Mouse (Mus musculus) liver, postnatal 0 days (tissue): ENCODE measurements around the gene Fam107b. TPM values are rescaled to one million over a fixed set of nuclear protein-coding genes. Genes with fewer than 3 reads are reported as not detected.

ENCODE experiments used
- ATAC-seq: fragments of 200-750 bp; cut with Nextera tagmentation; 2 replicates; pipeline ENCODE4 v1.8.0; 2017; ENCODE audit warnings: mild to moderate bottlenecking, moderate library complexity
- DNase-seq: peaks from one replicate; pipeline ENCODE4 v3.0.0-alpha.2; 2016
- H3K27ac ChIP-seq: fragments of 300-500 bp; sonication (generic); 2 replicates; pipeline ENCODE4 v1.5.1; 2014; ENCODE audit warnings: antibody characterized with exemption, moderate library complexity, mild to moderate bottlenecking, low read depth
- H3K27me3 ChIP-seq: fragments of 300-500 bp; sonication (generic); 2 replicates; pipeline ENCODE4 v1.6.1; 2014; ENCODE audit warnings: low read length, control low read depth, mixed read lengths; ENCODE audit not compliant: insufficient read depth
- H3K36me3 ChIP-seq: fragments of 300-500 bp; sonication (generic); replicated peaks from 2 replicates; pipeline ENCODE4 v1.6.1; 2014; ENCODE audit warnings: mild to moderate bottlenecking, control low read depth, low read length, moderate library complexity, mixed read lengths; ENCODE audit not compliant: insufficient read depth
- H3K4me1 ChIP-seq: fragments of 300-500 bp; sonication (generic); 2 replicates; pipeline ENCODE4 v1.6.1; 2014; ENCODE audit warnings: antibody characterized with exemption, mild to moderate bottlenecking, control low read depth; ENCODE audit not compliant: insufficient read depth
- H3K4me2 ChIP-seq: fragments of 300-500 bp; sonication (generic); 2 replicates; pipeline ENCODE4 v1.6.1; 2014; ENCODE audit warnings: low read depth, mild to moderate bottlenecking, low read length, moderate library complexity, mixed read lengths
- H3K4me3 ChIP-seq: fragments of 300-500 bp; sonication (generic); 2 replicates; pipeline ENCODE4 v1.5.1; 2014; ENCODE audit warnings: low read depth, low read length
- H3K9ac ChIP-seq: fragments of 300-500 bp; sonication (generic); replicated peaks from 2 replicates; pipeline ENCODE4 v1.6.1; 2014; ENCODE audit warnings: mild to moderate bottlenecking, moderate library complexity
- H3K9me3 ChIP-seq: fragments of 300-500 bp; sonication (generic); 2 replicates; pipeline ENCODE4 v1.6.1; 2016; ENCODE audit warnings: mild to moderate bottlenecking, control low read depth, low read length, mixed read lengths
- CTCF ChIP-seq: sonication (generic); IDR thresholded peaks from 2 replicates; pipeline ENCODE4 v1.5.1; 2016; ENCODE audit warnings: antibody characterized with exemption, low read depth
- EP300 ChIP-seq: IDR thresholded peaks from 2 replicates; pipeline ENCODE4 v1.6.1; 2016; ENCODE audit warnings: antibody characterized with exemption, low read depth, mild to moderate bottlenecking
- WGBS: fragments of 180-500 bp; shearing (Covaris S2); extraction: QIAGEN DNeasy Blood & Tissue Kit; methylation state at CpG from one replicate; pipeline ENCODE4 v1.1.7; 2014; ENCODE audit not compliant: insufficient replicate concordance; 5-methylcytosine and 5-hydroxymethylcytosine counted together
- polyA plus RNA-seq: library from polyadenylated mRNA; unstranded; fragments of >200 nt; fragmentation: Nextera tagmentation; extraction: Ambion mirVana; gene quantifications from 2 replicates; pipeline ENCODE4 v1.2.1, GENCODE M21; 2015

The Fam107b gene
- polyA plus RNA-seq, 1 experiment from 2014 or later = 23.1 TPM

GRCm38 (mm10) chr2:3775569-3775968 lies 205.3 kb downstream of the Fam107b start:
- Histone ChIP-seq H3K27ac (no peak overlapping the region), H3K9me3 (no peaks in the 10 kb centered on the region), H3K4me3 (no peak overlapping the region), H3K9ac (no peak overlapping the region), H3K36me3 (peaks cover 33% of the 10 kb centered on the region), H3K4me2 (no peak overlapping the region), H3K4me1 (peaks cover 3% of the 10 kb centered on the region; the same call in 1 of the 2 replicates), H3K27me3 (no peaks in the 10 kb centered on the region)
- ATAC-seq = peak; percentile 56; the same call in 1 of the 2 replicates
- WGBS = 65% methylated on average over 3 of the region's 3 CpGs
- DNase-seq = no peak
- no peak for TF ChIP-seq CTCF
- no peak for TF ChIP-seq EP300

GRCm38 (mm10) chr2:3776045-3776444 lies 205.8 kb downstream of the Fam107b start:
- ATAC-seq (no peak), DNase-seq (no peak)
- no peaks in the 10 kb centered on the region for H3K9me3 ChIP-seq
- H3K27me3 ChIP-seq = no peaks in the 10 kb centered on the region
- H3K27ac ChIP-seq = no peak overlapping the region
- no peak overlapping the region for H3K9ac ChIP-seq
- H3K4me2 ChIP-seq = no peak overlapping the region
- peaks cover 36% of the 10 kb centered on the region for H3K36me3 ChIP-seq
- H3K4me1 ChIP-seq = peaks cover 3% of the 10 kb centered on the region; the same call in 1 of the 2 replicates
- no peak for TF ChIP-seq EP300
- TF ChIP-seq CTCF = no peak
- no peak overlapping the region for H3K4me3 ChIP-seq

GRCm38 (mm10) chr2:3777696-3778095 lies 207.4 kb downstream of the Fam107b start:
- no peak overlapping the region for H3K4me2 ChIP-seq
- DNase-seq (no peak), ATAC-seq (no peak)
- H3K36me3 ChIP-seq = peaks cover 46% of the 10 kb centered on the region
- WGBS = 62% methylated on average over 6 of the region's 6 CpGs
- TF ChIP-seq EP300 = no peak
- no peak for TF ChIP-seq CTCF
- no peaks in the 10 kb centered on the region for H3K27me3 ChIP-seq
- no peak overlapping the region for H3K27ac ChIP-seq
- H3K4me3 ChIP-seq = no peak overlapping the region
- no peak overlapping the region for H3K9ac ChIP-seq
- H3K9me3 ChIP-seq = no peaks in the 10 kb centered on the region
- H3K4me1 ChIP-seq = no peaks in the 10 kb centered on the region

- H3K27ac ChIP-seq = no peak overlapping the region
- H3K27me3 ChIP-seq = no peaks in the 10 kb centered on the region
- H3K4me1 ChIP-seq = no peaks in the 10 kb centered on the region
- no peak overlapping the region for H3K9ac ChIP-seq
- no peak for ATAC-seq
- TF ChIP-seq CTCF (no peak), EP300 (no peak)
- no peak overlapping the region for H3K4me2 ChIP-seq
- no peak overlapping the region for H3K4me3 ChIP-seq
- H3K36me3 ChIP-seq = peaks cover 14% of the 10 kb centered on the region
- no peak for DNase-seq
- no peaks in the 10 kb centered on the region for H3K9me3 ChIP-seq
- 70% methylated on average over 8 of the region's 8 CpGs for WGBS
Measured at GRCm38 (mm10) chr2:3785546-3785945, 215.3 kb downstream of the Fam107b start.

- H3K27me3 ChIP-seq = no peaks in the 10 kb centered on the region
- H3K4me3 ChIP-seq = no peak overlapping the region
- TF ChIP-seq CTCF (no peak), EP300 (no peak)
- no peak overlapping the region for H3K27ac ChIP-seq
- no peak for DNase-seq
- no peaks in the 10 kb centered on the region for H3K4me1 ChIP-seq
- H3K4me2 ChIP-seq = no peak overlapping the region
- H3K36me3 ChIP-seq = no peaks in the 10 kb centered on the region
- no peaks in the 10 kb centered on the region for H3K9me3 ChIP-seq
- ATAC-seq = peak; percentile 36; the same call in 1 of the 2 replicates
- H3K9ac ChIP-seq = no peak overlapping the region
Measured at GRCm38 (mm10) chr2:3787752-3788423, 217.6 kb downstream of the Fam107b start.

GRCm38 (mm10) chr2:3788424-3788786 lies 218.1 kb downstream of the Fam107b start:
- WGBS = 38% methylated on average over 3 of the region's 3 CpGs

More at GRCm38 (mm10) chr2:3788424-3788786, 218.1 kb downstream of the Fam107b start:
- DNase-seq (no peak), ATAC-seq (no peak)
- no peak overlapping the region for H3K9ac ChIP-seq
- H3K27me3 ChIP-seq = no peaks in the 10 kb centered on the region
- no peaks in the 10 kb centered on the region for H3K9me3 ChIP-seq
- no peak overlapping the region for H3K4me2 ChIP-seq
- H3K4me1 ChIP-seq = no peaks in the 10 kb centered on the region
- no peak overlapping the region for H3K4me3 ChIP-seq
- no peak overlapping the region for H3K27ac ChIP-seq
- no peaks in the 10 kb centered on the region for H3K36me3 ChIP-seq
- no peak for TF ChIP-seq EP300
- TF ChIP-seq CTCF = no peak
